Mouse (Mus musculus) forebrain, embryonic 14.5 days (tissue): Measurements from ENCODE around the gene Scn10a. TPM values are rescaled to one million over a fixed set of nuclear protein-coding genes. Genes with fewer than 3 reads are reported as not detected.

Source experiments
- ATAC-seq: fragments of 200-750 bp; cut with Nextera tagmentation; 2 replicates; pipeline ENCODE4 v1.8.0; 2017; ENCODE audit warnings: mild to moderate bottlenecking, moderate library complexity
- DNase-seq: peaks from one replicate; pipeline ENCODE4 v3.0.0-alpha.2; 2015; ENCODE audit warnings: low spot score
- H3K27ac ChIP-seq: fragments of 300-500 bp; sonication (generic); 2 replicates; pipeline ENCODE4 v1.5.1; 2014; ENCODE audit warnings: low read depth, mild to moderate bottlenecking, control low read depth, low read length, moderate library complexity
- H3K27me3 ChIP-seq: fragments of 300-500 bp; sonication (generic); replicated peaks from 2 replicates; pipeline ENCODE4 v1.6.1; 2014; ENCODE audit warnings: low read length, control low read depth, mixed read lengths; ENCODE audit not compliant: control insufficient read depth, insufficient read depth
- H3K36me3 ChIP-seq: fragments of 300-500 bp; sonication (generic); 2 replicates; pipeline ENCODE4 v1.6.1; 2014; ENCODE audit warnings: low read length, control low read depth; ENCODE audit not compliant: control insufficient read depth, insufficient read depth
- H3K4me1 ChIP-seq: fragments of 300-500 bp; sonication (generic); 2 replicates; pipeline ENCODE4 v1.6.1; 2014; ENCODE audit warnings: antibody characterized with exemption, low read length, control low read depth; ENCODE audit not compliant: control insufficient read depth, insufficient read depth
- H3K4me2 ChIP-seq: fragments of 300-500 bp; sonication (generic); 2 replicates; pipeline ENCODE4 v1.6.1; 2014; ENCODE audit warnings: mild to moderate bottlenecking, control low read depth, low read length
- H3K4me3 ChIP-seq: fragments of 300-500 bp; sonication (generic); 2 replicates; pipeline ENCODE4 v1.5.1; 2014; ENCODE audit warnings: low read depth, low read length, control low read depth
- H3K9ac ChIP-seq: fragments of 300-500 bp; sonication (generic); 2 replicates; pipeline ENCODE4 v1.6.1; 2014; ENCODE audit warnings: mild to moderate bottlenecking, low read length, control low read depth, moderate library complexity
- H3K9me3 ChIP-seq: fragments of 300-500 bp; sonication (generic); replicated peaks from 2 replicates; pipeline ENCODE4 v1.6.1; 2016; ENCODE audit warnings: low read length, control low read depth, mixed read lengths; ENCODE audit not compliant: control insufficient read depth
- WGBS: fragments of 180-500 bp; shearing (Covaris S2); extraction: QIAGEN DNeasy Blood & Tissue Kit; methylation state at CpG from one replicate; pipeline ENCODE4 v1.1.7; 2014; 5-methylcytosine and 5-hydroxymethylcytosine counted together
- polyA plus RNA-seq: library from polyadenylated mRNA; unstranded; fragments of >200 nt; fragmentation: Nextera tagmentation; extraction: Ambion mirVana; gene quantifications from 2 replicates; pipeline ENCODE4 v1.2.1, GENCODE M21; 2014

Scn10a gene
- polyA plus RNA-seq, 1 experiment from 2014 or later, result 0.11 TPM

- H3K27me3 ChIP-seq, result 0 out of 2 replicates have a peak, but pooled peaks cover 4% of the 10 kb centered on the region
- no peaks in the 10 kb centered on the region for H3K9me3 ChIP-seq
- no peaks in the 10 kb centered on the region for H3K36me3 ChIP-seq
- no peak overlapping the region for H3K27ac ChIP-seq
- H3K4me2 ChIP-seq, result no peak overlapping the region
- ATAC-seq (no peak), DNase-seq (no peak)
- WGBS, result 52% methylated on average over 12 of the region's 12 CpGs
- no peak overlapping the region for H3K9ac ChIP-seq
- H3K4me3 ChIP-seq, result no peak overlapping the region
- H3K4me1 ChIP-seq, result peaks cover 7% of the 10 kb centered on the region; the same call in 1 of the 2 replicates
Observed at GRCm38 (mm10) chr9:119562256-119562655, 156.9 kb downstream of the Scn10a start.

DNA sequence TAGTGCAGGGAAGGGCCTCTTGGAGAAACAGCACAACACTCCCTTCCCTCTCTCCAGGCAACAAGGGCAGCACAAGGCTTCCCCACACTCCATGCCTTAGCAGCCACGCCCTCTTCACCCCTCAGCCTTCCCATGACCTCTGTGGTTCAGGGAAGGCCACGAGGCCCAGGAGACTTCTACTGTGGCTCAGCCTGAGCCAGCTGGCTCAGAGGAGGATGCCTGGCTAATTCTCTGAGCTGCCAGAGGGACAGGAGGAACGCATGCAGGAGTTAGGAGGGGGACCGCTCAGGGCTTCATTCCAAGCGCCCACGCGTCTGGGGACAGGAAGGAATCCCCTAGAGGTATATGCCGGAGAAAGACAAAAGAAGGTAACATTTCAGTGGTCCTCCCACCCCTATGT, 157.4 kb downstream of the Scn10a start:
- H3K4me2 ChIP-seq, result no peak overlapping the region
- no peak overlapping the region for H3K4me3 ChIP-seq
- peaks cover 7% of the 10 kb centered on the region; the same call in 1 of the 2 replicates for H3K4me1 ChIP-seq
- H3K27ac ChIP-seq, result no peak overlapping the region
- H3K9me3 ChIP-seq, result no peaks in the 10 kb centered on the region
- WGBS, result 60% methylated on average over 8 of the region's 8 CpGs
- no peak for DNase-seq
- no peaks in the 10 kb centered on the region for H3K36me3 ChIP-seq
- H3K9ac ChIP-seq, result no peak overlapping the region
- no peak for ATAC-seq
- H3K27me3 ChIP-seq, result 0 out of 2 replicates have a peak, but pooled peaks cover 2% of the 10 kb centered on the region

GRCm38 (mm10) chr9:119559537-119560276, 159.4 kb downstream of the Scn10a start:
- ATAC-seq, result no peak
- Histone ChIP-seq H3K4me2 (no peak overlapping the region), H3K4me1 (peaks cover 7% of the 10 kb centered on the region; the same call in 1 of the 2 replicates), H3K9me3 (no peaks in the 10 kb centered on the region), H3K36me3 (no peaks in the 10 kb centered on the region), H3K9ac (no peak overlapping the region), H3K27me3 (no peaks in the 10 kb centered on the region), H3K4me3 (no peak overlapping the region), H3K27ac (no peak overlapping the region)
- WGBS, result 75% methylated on average over 16 of the region's 16 CpGs
- no peak for DNase-seq

Other genes with a start within 250 kb of the Scn10a start
- gene Scn5a, start 140.3 kb downstream of the Scn10a start, polyA plus RNA-seq, result 0.39 and 0.59 TPM in 2 replicates
- gene Scn11a, start 106.1 kb upstream of the Scn10a start, polyA plus RNA-seq, result 0.14 and 0.15 TPM in 2 replicates
- gene Wdr48, start 175.6 kb upstream of the Scn10a start, polyA plus RNA-seq, result 77.3 TPM in 2 replicates
- 23.7 and 34.1 TPM in 2 replicates for gene Gorasp1, start 218.2 kb upstream of the Scn10a start, polyA plus RNA-seq
- gene Ttc21a, start 218.3 kb upstream of the Scn10a start, polyA plus RNA-seq, result 0.29 and 0.74 TPM in 2 replicates